Mouse (Mus musculus): ENCODE measurements around the gene Cdh13. TPM values are rescaled to one million over a fixed set of nuclear protein-coding genes. Genes with fewer than 3 reads are reported as not detected.

Cdh13 gene
- polyA plus RNA-seq, 1 experiment: 44.3 TPM

GRCm38 (mm10) chr8:119300335-119300734 lies 1016.8 kb downstream of the Cdh13 start:
- 84% methylated on average over 5 of the region's 5 CpGs for WGBS
- Histone ChIP-seq H3K4me1 (ENCODE audit: control insufficient read depth, insufficient read depth, low read length) (no peaks in the 10 kb centered on the region), H3K4me3 (replicated peaks; ENCODE audit: extremely low read depth, low read depth, low read length) (no peak overlapping the region)
- no peak for TF ChIP-seq CTCF (IDR thresholded peaks at IDR 0.05; ENCODE audit: insufficient read depth, low read length)
- TF ChIP-seq POLR2A (IDR thresholded peaks at IDR 0.05; ENCODE audit: borderline replicate concordance, extremely low read depth, low read depth, low read length): no peak
- no peak for DNase-seq

DNA sequence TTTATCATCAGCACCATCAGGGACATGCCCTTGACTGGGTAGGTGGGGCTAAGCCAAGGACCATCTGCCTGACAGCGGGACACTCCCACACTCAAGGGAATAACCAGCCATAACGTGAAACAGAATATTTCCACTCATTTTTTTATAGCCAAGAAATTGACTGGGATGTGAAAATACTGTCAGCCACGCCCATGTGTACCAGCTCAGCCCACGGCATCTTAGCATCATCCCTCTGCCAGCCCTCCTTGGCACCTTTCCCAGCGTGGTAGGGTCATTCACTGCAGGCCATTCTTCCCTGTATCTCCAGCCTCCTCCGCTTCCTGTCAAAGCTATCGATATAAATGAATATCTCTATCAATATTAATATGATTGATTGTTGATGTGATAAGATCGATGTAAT lies 1020.7 kb downstream of the Cdh13 start:
- no peak for DNase-seq
- WGBS: 68% methylated on average over 8 of the region's 8 CpGs
- TF ChIP-seq CTCF (IDR thresholded peaks at IDR 0.05; ENCODE audit: insufficient read depth, low read length): no peak
- no peak for TF ChIP-seq POLR2A (IDR thresholded peaks at IDR 0.05; ENCODE audit: borderline replicate concordance, extremely low read depth, low read depth, low read length)
- Histone ChIP-seq H3K4me3 (replicated peaks; ENCODE audit: extremely low read depth, low read depth, low read length) (no peak overlapping the region), H3K4me1 (ENCODE audit: control insufficient read depth, insufficient read depth, low read length) (no peaks in the 10 kb centered on the region)

- TF ChIP-seq POLR2A (IDR thresholded peaks at IDR 0.05; ENCODE audit: borderline replicate concordance, extremely low read depth, low read depth, low read length) (no peak), CTCF (IDR thresholded peaks at IDR 0.05; ENCODE audit: insufficient read depth, low read length) (no peak)
- H3K4me1 ChIP-seq (ENCODE audit: control insufficient read depth, insufficient read depth, low read length): no peaks in the 10 kb centered on the region
- no peak overlapping the region for H3K4me3 ChIP-seq (replicated peaks; ENCODE audit: extremely low read depth, low read depth, low read length)
- DNase-seq: peak; percentile 14
- 23% methylated on average over 3 of the region's 3 CpGs for WGBS
Observed at GRCm38 (mm10) chr8:119311412-119311811, 1027.9 kb downstream of the Cdh13 start.

DNA sequence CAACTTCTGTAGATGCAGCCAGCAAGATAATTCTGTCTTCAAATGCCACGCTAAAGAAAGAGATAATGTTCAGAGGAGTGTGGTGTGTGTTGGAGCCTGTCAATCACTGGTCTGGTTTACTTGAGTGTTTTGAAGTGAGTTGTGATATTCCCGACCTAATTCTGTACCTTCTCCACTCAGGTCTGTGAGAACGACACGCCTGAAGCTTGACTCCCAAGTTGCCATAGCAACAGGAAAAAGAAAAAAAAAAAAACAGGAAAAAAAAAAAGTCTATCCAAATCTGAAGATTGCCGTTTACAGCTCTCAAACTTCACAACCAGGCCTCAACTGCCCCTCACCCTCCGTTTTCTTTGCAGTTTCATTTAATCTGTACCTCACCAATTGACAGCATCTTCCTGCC lies 1039.7 kb downstream of the Cdh13 start:
- no peak for TF ChIP-seq POLR2A (IDR thresholded peaks at IDR 0.05; ENCODE audit: borderline replicate concordance, extremely low read depth, low read depth, low read length)
- no peak for TF ChIP-seq CTCF (IDR thresholded peaks at IDR 0.05; ENCODE audit: insufficient read depth, low read length)
- no peak for DNase-seq
- Histone ChIP-seq H3K4me3 (replicated peaks; ENCODE audit: extremely low read depth, low read depth, low read length) (no peak overlapping the region), H3K4me1 (ENCODE audit: control insufficient read depth, insufficient read depth, low read length) (no peaks in the 10 kb centered on the region)
- WGBS: 45% methylated on average over 6 of the region's 6 CpGs

GRCm38 (mm10) chr8:119339546-119339945 lies 1056.0 kb downstream of the Cdh13 start:
- TF ChIP-seq CTCF (IDR thresholded peaks at IDR 0.05; ENCODE audit: insufficient read depth, low read length) (no peak), POLR2A (IDR thresholded peaks at IDR 0.05; ENCODE audit: borderline replicate concordance, extremely low read depth, low read depth, low read length) (no peak)
- WGBS: 67% methylated on average over 4 of the region's 4 CpGs
- DNase-seq: no peak
- no peak overlapping the region for H3K4me3 ChIP-seq (replicated peaks; ENCODE audit: extremely low read depth, low read depth, low read length)
- no peaks in the 10 kb centered on the region for H3K4me1 ChIP-seq (ENCODE audit: control insufficient read depth, insufficient read depth, low read length)

DNA sequence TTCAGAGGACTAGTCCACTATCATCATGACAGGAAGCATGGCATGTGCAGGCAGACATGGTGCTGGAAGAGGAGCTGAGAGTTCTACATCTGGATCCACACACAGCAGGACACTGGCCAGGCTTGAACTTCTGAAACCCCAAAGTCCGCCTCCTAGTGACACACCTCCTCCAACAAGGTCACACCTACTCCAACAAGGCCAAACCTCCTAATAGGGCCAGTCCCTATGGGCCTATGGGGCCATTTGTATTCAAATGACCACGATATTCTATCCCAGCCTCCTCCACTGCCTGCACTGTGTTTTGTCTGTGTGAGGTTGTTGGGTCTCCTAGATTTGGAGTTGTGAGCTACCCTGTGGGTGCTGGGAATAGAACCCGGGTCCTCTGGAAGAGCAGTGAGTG lies 1060.1 kb downstream of the Cdh13 start:
- H3K4me1 ChIP-seq (ENCODE audit: control insufficient read depth, insufficient read depth, low read length): peaks cover 3% of the 10 kb centered on the region; the same call in 1 of the 2 replicates
- no peak for TF ChIP-seq POLR2A (IDR thresholded peaks at IDR 0.05; ENCODE audit: borderline replicate concordance, extremely low read depth, low read depth, low read length)
- TF ChIP-seq CTCF (IDR thresholded peaks at IDR 0.05; ENCODE audit: insufficient read depth, low read length): no peak
- no peak overlapping the region for H3K4me3 ChIP-seq (replicated peaks; ENCODE audit: extremely low read depth, low read depth, low read length)
- WGBS: 83% methylated on average over 3 of the region's 3 CpGs
- DNase-seq: no peak

- H3K4me1 ChIP-seq (ENCODE audit: control insufficient read depth, insufficient read depth, low read length): peaks cover 3% of the 10 kb centered on the region; the same call in 1 of the 2 replicates
- 3% methylated on average over 52 of the region's 52 CpGs for WGBS
- peak; percentile 88; the same call in 1 of the 2 replicates for TF ChIP-seq POLR2A (IDR thresholded peaks at IDR 0.05; ENCODE audit: borderline replicate concordance, extremely low read depth, low read depth, low read length)
- TF ChIP-seq CTCF (IDR thresholded peaks at IDR 0.05; ENCODE audit: insufficient read depth, low read length): no peak
- peak; percentile 99 for DNase-seq
- H3K4me3 ChIP-seq (replicated peaks; ENCODE audit: extremely low read depth, low read depth, low read length): peak within 1 kb of the TSS; percentile 94
Observed at GRCm38 (mm10) chr8:119344190-119344856, 1060.8 kb downstream of the Cdh13 start, which contains the start of gene Hsbp1. TSS of gene Hsbp1 (plus strand) at chr8:119344488.

DNA sequence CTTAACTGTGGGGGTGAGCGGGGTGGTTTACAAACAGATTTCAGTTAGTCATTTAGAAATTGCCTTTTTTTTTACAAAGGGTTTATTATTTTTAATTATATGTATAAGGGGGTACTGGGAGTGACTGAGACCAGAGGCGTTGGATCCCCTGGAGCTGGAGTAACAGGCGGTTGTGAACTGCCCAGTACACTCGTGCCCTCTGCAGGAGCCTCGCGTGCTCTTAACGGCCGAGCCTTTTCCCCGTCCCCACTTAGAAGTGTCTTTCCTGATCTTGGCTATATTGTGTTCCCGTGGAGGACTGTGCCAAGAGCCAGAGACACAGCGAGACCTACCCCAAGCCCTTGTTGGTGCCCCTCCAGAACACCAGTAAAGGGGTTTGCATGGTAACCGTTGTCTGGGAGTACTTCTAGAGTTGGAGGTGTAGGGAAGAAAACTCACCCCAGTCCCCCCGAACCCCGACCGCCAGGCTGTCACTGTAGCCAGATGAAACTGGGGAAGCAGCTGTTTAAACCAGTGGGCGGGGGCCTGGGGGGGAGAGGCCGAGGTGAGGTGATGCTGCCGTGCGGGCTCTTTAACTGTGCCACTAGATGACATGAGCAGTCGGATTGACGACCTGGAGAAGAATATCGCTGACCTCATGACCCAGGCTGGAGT lies 1061.6 kb downstream of the Cdh13 start:
- H3K4me1 ChIP-seq (ENCODE audit: control insufficient read depth, insufficient read depth, low read length): peaks cover 3% of the 10 kb centered on the region; the same call in 1 of the 2 replicates
- WGBS: 37% methylated on average over 22 of the region's 22 CpGs
- TF ChIP-seq POLR2A (IDR thresholded peaks at IDR 0.05; ENCODE audit: borderline replicate concordance, extremely low read depth, low read depth, low read length) (no peak), CTCF (IDR thresholded peaks at IDR 0.05; ENCODE audit: insufficient read depth, low read length) (no peak)

DNA sequence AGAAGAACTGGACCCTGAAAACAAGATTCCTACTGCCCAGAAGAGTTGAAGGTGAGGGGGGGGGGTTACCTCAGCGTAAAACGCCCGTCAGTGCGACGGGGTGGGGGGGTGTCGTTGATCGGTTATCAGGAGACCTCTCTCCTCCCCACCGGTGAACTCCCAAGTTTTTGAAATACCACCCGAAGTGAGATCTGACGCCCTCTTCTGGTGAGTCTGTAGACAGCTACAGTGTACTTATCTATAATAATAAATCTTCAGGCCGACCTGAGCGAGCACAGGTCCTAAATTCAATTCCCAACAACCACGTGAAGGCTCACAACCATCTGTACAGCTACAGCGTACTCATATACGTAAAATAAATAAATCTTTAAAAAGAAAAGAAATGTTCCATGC lies 1062.1 kb downstream of the Cdh13 start:
- peaks cover 3% of the 10 kb centered on the region; the same call in 1 of the 2 replicates for H3K4me1 ChIP-seq (ENCODE audit: control insufficient read depth, insufficient read depth, low read length)
- TF ChIP-seq CTCF (IDR thresholded peaks at IDR 0.05; ENCODE audit: insufficient read depth, low read length): no peak
- no peak for TF ChIP-seq POLR2A (IDR thresholded peaks at IDR 0.05; ENCODE audit: borderline replicate concordance, extremely low read depth, low read depth, low read length)
- 83% methylated on average over 15 of the region's 15 CpGs for WGBS
- H3K4me3 ChIP-seq (replicated peaks; ENCODE audit: extremely low read depth, low read depth, low read length): no peak overlapping the region
- no peak for DNase-seq

More for the DNA sequence above, 1061.6 kb downstream of the Cdh13 start:
- H3K4me3 ChIP-seq (replicated peaks; ENCODE audit: extremely low read depth, low read depth, low read length): peak overlapping the region; percentile 94
- no peak for DNase-seq

DNA sequence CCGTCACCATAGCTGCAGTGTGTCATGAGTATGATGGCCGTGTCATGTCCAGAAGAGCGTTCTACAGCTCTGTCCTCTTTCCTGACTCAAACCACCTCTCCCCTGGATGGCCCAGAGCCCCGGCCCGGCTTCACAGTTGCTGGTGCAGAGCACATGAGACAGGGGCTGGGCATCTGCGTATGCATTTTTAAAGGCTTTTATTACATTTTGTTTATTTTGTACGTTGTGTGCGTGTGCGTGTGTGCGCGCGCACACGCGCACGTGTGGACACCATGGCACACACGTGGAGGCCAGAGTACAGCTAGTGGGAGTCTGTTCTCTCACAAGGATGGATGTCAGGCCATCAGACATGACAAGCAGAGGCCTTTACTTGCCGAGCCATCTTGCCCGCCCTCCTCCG lies 1068.1 kb downstream of the Cdh13 start:
- Histone ChIP-seq H3K4me3 (replicated peaks; ENCODE audit: extremely low read depth, low read depth, low read length) (no peak overlapping the region), H3K4me1 (ENCODE audit: control insufficient read depth, insufficient read depth, low read length) (no peaks in the 10 kb centered on the region)
- no peak for TF ChIP-seq POLR2A (IDR thresholded peaks at IDR 0.05; ENCODE audit: borderline replicate concordance, extremely low read depth, low read depth, low read length)
- TF ChIP-seq CTCF (IDR thresholded peaks at IDR 0.05; ENCODE audit: insufficient read depth, low read length): no peak
- no peak for DNase-seq
- 91% methylated on average over 19 of the region's 19 CpGs for WGBS
